Mouse (Mus musculus) neutrophil, adult 65 days (primary cell): ENCODE data around the gene Chmp1a. TPM values are rescaled to one million over a fixed set of nuclear protein-coding genes. Genes with fewer than 3 reads are reported as not detected.

Source experiments
- total RNA-seq: library from RNA; stranded (reverse); gene quantifications from 2 replicates; pipeline ENCODE4 v1.2.4, GENCODE M21; 2023

The Chmp1a gene
- total RNA-seq, result 64.2 and 98.8 TPM in 2 replicates

GRCm38 (mm10) chr8:123212321-123213117, at the start of gene Chmp1a, which contains the start of gene Spata33:
Gene Chmp1a (minus strand): TSS chr8:123212763.
Gene Spata33 (plus strand): TSS chr8:123212832.

GRCm38 (mm10) chr8:123254099-123254885, 41.7 kb upstream of the Chmp1a start, which contains the start of the genes Zfp276 and Vps9d1:
Gene Zfp276 (plus strand): TSS chr8:123254195.
Gene Vps9d1 (minus strand): TSS chr8:123254348.

GRCm38 (mm10) chr8:123235520-123236497, 23.2 kb upstream of the Chmp1a start, which contains the start of gene Spata2l:
Gene Spata2l (minus strand): TSS chr8:123236233.

DNA sequence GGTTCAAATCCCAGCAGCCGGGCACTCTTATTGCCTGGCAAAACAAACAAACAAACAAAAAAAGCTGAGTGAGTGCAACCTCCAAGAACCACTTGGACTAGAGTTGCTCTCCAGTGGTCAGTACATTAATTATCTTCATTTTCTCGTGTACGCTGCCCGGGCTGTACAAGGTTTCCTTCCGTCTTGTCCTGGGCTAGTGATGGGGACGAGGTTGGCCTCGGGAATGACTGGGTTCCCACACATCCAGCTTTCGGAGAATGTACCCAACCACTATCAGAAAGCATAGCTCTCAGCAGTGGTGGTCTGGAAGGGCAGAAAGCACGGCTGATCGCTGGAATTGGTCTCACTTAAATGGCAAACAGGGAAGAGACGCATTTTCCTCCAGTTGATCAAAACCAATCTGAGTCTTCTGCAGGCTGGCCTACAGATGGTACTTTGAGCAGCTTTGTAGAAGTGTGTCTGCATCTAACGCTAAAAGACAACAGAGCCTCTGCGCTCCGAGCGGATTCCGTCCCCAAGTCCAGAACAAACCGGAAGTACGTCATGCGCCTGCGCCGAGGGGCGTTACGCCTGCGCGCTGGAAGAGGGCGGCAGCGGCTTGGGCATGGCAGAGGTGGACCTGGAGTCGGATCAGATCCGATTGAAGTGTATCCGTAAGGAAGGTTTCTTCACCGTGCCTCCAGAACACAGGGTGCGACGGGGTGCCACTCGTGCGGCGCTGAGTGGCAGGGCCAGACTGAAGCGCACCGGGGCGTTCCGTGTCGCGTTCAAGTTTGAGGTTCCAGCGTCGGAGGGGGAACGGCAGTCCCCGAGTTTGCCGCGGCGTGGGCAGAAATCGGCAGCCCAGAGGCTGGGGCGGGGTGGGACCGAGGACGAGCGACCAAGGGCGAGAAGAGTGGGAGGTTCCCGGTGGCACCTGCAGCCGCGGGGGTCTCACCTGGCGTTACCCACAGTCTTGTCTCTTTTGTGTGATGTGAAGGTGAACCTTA, 12.0 kb upstream of the Chmp1a start, which contains the start of gene Cdk10:
TSS of gene Cdk10 (plus strand) at position 565 of the 989 bp plus-strand sequence.

DNA sequence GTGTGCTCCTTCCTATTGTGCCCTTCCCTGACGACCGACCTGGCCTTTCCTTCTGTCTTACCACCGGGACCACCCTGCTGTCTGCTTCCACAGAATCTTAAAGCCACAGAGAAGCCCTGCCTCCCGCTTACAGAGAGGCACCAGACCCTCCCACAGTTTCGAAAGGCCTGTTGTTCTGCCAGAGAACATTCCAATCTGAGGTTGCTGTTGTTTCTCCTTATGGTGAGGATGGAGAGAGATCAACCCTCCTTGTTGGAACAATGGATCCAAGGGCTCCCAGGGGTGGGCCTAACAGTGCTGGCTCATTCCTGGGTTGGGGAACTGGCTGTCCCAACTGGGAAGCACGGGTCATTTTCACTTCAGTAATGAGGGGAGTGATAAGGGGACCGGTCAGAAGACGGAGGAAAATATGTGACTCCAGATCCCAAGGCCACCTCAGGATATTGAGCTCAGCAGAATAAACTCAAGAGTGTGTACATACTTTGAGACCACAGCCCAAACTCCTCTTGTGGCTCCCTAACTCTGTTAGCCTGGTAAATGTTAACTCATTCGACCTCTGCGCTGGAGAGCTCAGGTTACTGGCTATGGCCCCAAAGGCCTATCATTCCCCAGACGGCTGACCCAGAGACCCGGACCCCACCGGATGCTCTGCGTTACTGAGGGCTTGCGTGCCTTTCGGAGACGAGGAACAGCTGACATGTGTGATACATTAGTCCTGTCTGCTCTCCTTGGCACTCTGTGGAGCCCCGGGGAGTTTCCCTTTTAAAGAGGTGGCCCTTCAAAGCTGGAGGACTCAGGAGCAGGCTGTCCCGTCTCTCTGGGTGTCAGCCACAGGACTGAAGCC, 26.8 kb downstream of the Chmp1a start, which contains the start of gene Dpep1:
TSS of gene Dpep1 (plus strand) at position 677 of the 844 bp plus-strand sequence.

DNA sequence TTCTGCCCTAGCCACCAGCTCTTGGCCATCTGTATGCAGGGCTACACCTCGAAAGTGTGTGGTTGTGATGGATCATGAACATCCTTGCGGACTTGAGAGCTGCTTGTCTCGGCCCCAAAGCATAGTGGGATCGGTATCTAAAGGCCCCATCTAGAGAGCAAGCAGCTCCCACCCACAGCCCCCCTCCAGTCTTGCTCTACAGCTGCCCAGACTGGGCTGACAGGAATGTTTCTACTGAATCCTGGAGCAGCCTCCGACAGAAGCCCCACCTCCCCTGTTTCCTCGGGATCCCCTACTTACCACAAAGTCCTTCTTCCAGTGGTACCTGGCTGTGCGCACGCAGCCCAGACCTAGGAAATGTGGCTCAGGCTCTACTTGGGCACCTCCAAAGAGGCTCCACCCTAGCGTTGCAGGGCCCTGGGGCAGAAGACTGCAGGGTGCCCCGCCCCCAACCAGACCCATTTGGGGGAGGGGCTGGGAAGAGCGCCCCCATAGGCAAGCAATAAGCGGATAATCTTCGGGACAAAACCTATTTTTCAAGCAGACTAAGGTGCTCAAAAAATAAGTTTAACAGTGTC, 54.6 kb downstream of the Chmp1a start, which contains the start of gene Sult5a1:
TSS of gene Sult5a1 (minus strand) at position 428 of the 578 bp plus-strand sequence.

Other genes starting within 250 kb of the Chmp1a start
- 131 and 198 TPM in 2 replicates for gene Ankrd11, start 170.5 kb downstream of the Chmp1a start, total RNA-seq
- gene Spg7, start 149.8 kb downstream of the Chmp1a start, total RNA-seq, result 28.2 and 36.5 TPM in 2 replicates
- 294 and 314 TPM in 2 replicates for gene Rpl13, start 110.4 kb downstream of the Chmp1a start, total RNA-seq
- 0.19 TPM in 1 of 2 replicates, not detected in the other for gene Cpne7, start 95.4 kb downstream of the Chmp1a start, total RNA-seq
- gene Sult5a1, start 54.4 kb downstream of the Chmp1a start, total RNA-seq, result not detected in 2 replicates
- gene Dpep1, start 26.5 kb downstream of the Chmp1a start, total RNA-seq, result not detected in 2 replicates
- not detected in 2 replicates for gene Spata33, start 69 bp upstream of the Chmp1a start, total RNA-seq
- gene Cdk10, start 12.1 kb upstream of the Chmp1a start, total RNA-seq, result 17.9 and 19.0 TPM in 2 replicates
- gene Spata2l, start 23.5 kb upstream of the Chmp1a start, total RNA-seq, result 6.8 and 7.3 TPM in 2 replicates
- 29.9 and 40.8 TPM in 2 replicates for gene Zfp276, start 41.4 kb upstream of the Chmp1a start, total RNA-seq
- gene Vps9d1, start 41.6 kb upstream of the Chmp1a start, total RNA-seq, result 49.8 and 50.6 TPM in 2 replicates
- 32.1 and 42.0 TPM in 2 replicates for gene Fanca, start 105.8 kb upstream of the Chmp1a start, total RNA-seq
- gene Spire2, start 120.0 kb upstream of the Chmp1a start, total RNA-seq, result 0.22 and 0.29 TPM in 2 replicates
- 122 and 140 TPM in 2 replicates for gene Tcf25, start 161.0 kb upstream of the Chmp1a start, total RNA-seq
- not detected in 2 replicates for gene Mc1r, start 194.3 kb upstream of the Chmp1a start, total RNA-seq
- gene Tubb3, start 198.7 kb upstream of the Chmp1a start, total RNA-seq, result 0.92 TPM in 1 of 2 replicates, not detected in the other
- gene Def8, start 210.8 kb upstream of the Chmp1a start, total RNA-seq, result 35.6 and 35.7 TPM in 2 replicates